In the genomic region with DNA sequence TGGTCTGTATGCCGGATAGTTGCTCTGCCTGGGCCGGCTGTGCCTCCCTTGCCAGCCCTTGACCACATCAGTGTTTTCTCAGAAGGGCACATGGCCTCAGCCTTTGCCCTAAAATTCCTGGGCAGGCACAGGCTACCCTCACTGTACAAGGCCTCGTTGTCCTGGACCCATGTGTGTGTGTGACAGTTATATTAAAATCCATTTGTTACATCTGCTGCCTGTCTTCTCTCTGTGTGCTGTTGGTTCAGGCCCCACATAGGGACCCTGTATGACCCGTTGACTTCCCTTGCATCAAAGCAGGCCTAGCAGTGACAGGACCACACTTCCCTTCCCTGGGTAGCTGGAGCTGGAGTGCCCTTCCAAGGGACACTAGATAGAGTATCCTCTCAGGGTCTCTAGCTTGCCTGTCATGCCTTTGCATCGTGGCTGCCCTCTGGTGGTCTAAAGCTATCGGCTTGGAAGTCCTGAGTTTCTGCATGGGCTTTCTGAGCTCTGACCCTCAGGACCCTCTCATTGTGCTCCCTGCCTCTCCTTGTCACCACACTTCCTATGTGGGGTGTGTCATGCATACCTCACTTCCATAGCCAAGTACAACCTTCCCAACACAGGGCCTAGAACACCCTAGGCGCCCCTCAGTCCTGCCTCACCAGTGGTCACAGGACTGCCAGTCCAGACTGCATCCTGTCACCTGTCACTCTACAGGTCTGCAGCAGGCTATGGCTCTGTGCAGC, we compare ENCODE assay signal across 1 mouse cellular context.
TF ChIP-seq lines count a peak whose summit lies in the region.

No protein-coding gene starts in this region.

TF ChIP-seq in MEL, 35 proteins besides CTCF, POLR2A, EP300 and RAD21:
- TF ChIP-seq SMC3 (IDR thresholded peaks at IDR 0.05; ENCODE audit: low read depth, low read length) (peak; percentile 69), CHD1 (IDR thresholded peaks at IDR 0.05; ENCODE audit: low read depth, low read length) (no peak), ZC3H11A (IDR thresholded peaks at IDR 0.05; ENCODE audit: low read depth, low read length) (peak; percentile 37; the same call in 1 of the 2 replicates)
